Mouse (Mus musculus): Measurements from ENCODE around the gene Zfp799. TPM values are rescaled to one million over a fixed set of nuclear protein-coding genes. Genes with fewer than 3 reads are reported as not detected.
"Not testable (repeated sequence)": the region's sequence is repeated elsewhere in the genome, so short reads cannot be mapped to it uniquely, and the experiment has no call there.

The Zfp799 gene
- polyA plus RNA-seq, 2 experiments = 13.4 to 15.1 TPM

DNA sequence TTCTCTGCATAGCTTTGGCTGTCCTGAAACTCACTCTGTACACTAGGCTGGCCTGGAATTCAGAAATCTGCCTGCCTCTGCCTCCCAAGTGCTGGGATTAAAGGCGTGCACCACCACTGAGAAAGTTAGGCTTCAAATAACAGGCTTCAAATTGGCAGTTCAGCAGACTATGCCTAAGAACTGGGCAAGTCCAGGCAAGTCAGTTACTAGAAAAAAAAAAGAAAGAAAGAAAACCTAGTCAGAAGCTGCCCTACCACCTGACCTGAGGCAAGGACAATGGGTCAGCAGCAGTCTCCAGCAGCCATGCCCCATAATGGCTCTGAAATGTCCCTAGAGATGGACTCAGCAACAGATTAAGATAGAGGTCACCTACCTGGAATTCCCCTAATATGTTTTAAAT, 41.4 kb upstream of the Zfp799 start:
- H3K4me2 ChIP-seq (replicated peaks; ENCODE audit: low read depth, low read length, severe bottlenecking) = no peak overlapping the region
- no peak overlapping the region for H3K27ac ChIP-seq (replicated peaks; ENCODE audit: low read depth, low read length)
- no peak for ATAC-seq (ENCODE audit: low FRiP score, low read depth)
- TF ChIP-seq POLR2A (IDR thresholded peaks at IDR 0.05; ENCODE audit: borderline replicate concordance, extremely low read depth, insufficient read depth, insufficient read length) = no peak
- no peak overlapping the region for H3K9ac ChIP-seq (ENCODE audit: low read depth, low read length, severe bottlenecking)
- H3K27me3 ChIP-seq (ENCODE audit: control insufficient read depth, insufficient read depth, low read length) = no peaks in the 10 kb centered on the region
- H3K4me1 ChIP-seq (ENCODE audit: control insufficient read depth, insufficient read depth, low read length) = no peaks in the 10 kb centered on the region
- no peak for DNase-seq (ENCODE audit: low spot score)
- no peaks in the 10 kb centered on the region for H3K9me3 ChIP-seq (ENCODE audit: control insufficient read depth, low read length)
- H3K4me3 ChIP-seq (replicated peaks; ENCODE audit: low read length) = no peak overlapping the region
- H3K36me3 ChIP-seq (ENCODE audit: control insufficient read depth, insufficient read depth, low read length) = no peaks in the 10 kb centered on the region
- 91% methylated on average over 1 of the region's 1 CpGs for WGBS

DNA sequence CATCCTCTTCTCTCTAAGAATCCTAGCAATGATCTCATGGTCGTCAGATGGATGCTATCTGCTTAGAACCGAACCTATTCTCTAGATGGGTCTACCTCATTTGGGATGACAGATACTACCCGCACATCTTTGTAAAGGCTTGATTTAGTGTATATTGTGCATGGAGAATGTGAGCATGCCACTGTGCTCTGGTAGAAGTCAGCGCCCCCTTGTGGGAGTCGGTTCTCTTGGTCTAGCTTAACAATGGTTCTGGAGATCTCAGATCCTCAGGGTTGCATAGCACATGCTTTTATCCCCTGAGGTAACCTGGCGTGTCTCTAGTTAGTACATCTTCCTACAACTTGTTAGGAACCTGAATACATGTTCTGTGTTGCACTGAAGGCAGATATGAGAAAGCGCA, 37.2 kb upstream of the Zfp799 start:
- H3K4me1 ChIP-seq (ENCODE audit: control insufficient read depth, insufficient read depth, low read length); H3K9me3 ChIP-seq (ENCODE audit: control insufficient read depth, low read length); H3K27me3 ChIP-seq (ENCODE audit: control insufficient read depth, insufficient read depth, low read length); H3K4me2 ChIP-seq (replicated peaks; ENCODE audit: low read depth, low read length, severe bottlenecking); H3K27ac ChIP-seq (replicated peaks; ENCODE audit: low read depth, low read length); H3K36me3 ChIP-seq (ENCODE audit: control insufficient read depth, insufficient read depth, low read length); DNase-seq (ENCODE audit: low spot score); ATAC-seq (ENCODE audit: low FRiP score, low read depth); H3K4me3 ChIP-seq (replicated peaks; ENCODE audit: low read length); H3K9ac ChIP-seq (ENCODE audit: low read depth, low read length, severe bottlenecking): not testable (repeated sequence)
- 64% methylated on average over 3 of the region's 7 CpGs for WGBS

DNA sequence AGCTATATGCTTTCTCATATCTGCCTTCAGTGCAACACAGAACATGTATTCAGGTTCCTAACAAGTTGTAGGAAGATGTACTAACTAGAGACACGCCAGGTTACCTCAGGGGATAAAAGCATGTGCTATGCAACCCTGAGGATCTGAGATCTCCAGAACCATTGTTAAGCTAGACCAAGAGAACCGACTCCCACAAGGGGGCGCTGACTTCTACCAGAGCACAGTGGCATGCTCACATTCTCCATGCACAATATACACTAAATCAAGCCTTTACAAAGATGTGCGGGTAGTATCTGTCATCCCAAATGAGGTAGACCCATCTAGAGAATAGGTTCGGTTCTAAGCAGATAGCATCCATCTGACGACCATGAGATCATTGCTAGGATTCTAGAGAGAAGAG, 26.7 kb upstream of the Zfp799 start:
- H3K9me3 ChIP-seq (ENCODE audit: control insufficient read depth, low read length); ATAC-seq (ENCODE audit: low FRiP score, low read depth); H3K4me3 ChIP-seq (replicated peaks; ENCODE audit: low read length); H3K27ac ChIP-seq (replicated peaks; ENCODE audit: low read depth, low read length); H3K27me3 ChIP-seq (ENCODE audit: control insufficient read depth, insufficient read depth, low read length); H3K36me3 ChIP-seq (ENCODE audit: control insufficient read depth, insufficient read depth, low read length); DNase-seq (ENCODE audit: low spot score); H3K4me1 ChIP-seq (ENCODE audit: control insufficient read depth, insufficient read depth, low read length); H3K4me2 ChIP-seq (replicated peaks; ENCODE audit: low read depth, low read length, severe bottlenecking); H3K9ac ChIP-seq (ENCODE audit: low read depth, low read length, severe bottlenecking): not testable (repeated sequence)
- 69% methylated on average over 3 of the region's 6 CpGs for WGBS

DNA sequence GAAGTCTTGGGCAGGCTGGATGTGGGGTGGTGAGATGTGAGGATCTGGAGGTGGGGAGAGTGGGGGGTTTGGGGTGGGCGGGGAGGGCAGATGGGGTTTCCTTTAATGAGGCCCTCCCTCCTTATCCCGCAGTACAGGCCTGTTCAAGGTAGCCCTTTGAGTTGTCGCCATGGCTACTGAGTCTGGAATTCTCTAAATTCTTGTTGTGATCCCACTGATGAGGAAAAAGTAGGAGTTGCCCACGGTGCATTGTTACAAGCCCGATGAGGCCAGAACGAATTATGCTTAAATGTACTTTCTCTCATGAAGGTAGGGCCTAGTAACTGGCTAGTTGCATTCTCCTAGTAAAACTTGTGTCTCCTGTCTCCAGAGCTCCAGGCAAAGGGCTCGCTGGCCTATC, 21.5 kb upstream of the Zfp799 start:
- 51% methylated on average over 7 of the region's 7 CpGs for WGBS
- no peak overlapping the region for H3K27ac ChIP-seq (replicated peaks; ENCODE audit: low read depth, low read length)
- H3K4me1 ChIP-seq (ENCODE audit: control insufficient read depth, insufficient read depth, low read length) = no peaks in the 10 kb centered on the region
- no peak overlapping the region for H3K9ac ChIP-seq (ENCODE audit: low read depth, low read length, severe bottlenecking)
- TF ChIP-seq POLR2A (IDR thresholded peaks at IDR 0.05; ENCODE audit: borderline replicate concordance, extremely low read depth, insufficient read depth, insufficient read length) = no peak
- no peak overlapping the region for H3K4me3 ChIP-seq (replicated peaks; ENCODE audit: low read length)
- no peaks in the 10 kb centered on the region for H3K36me3 ChIP-seq (ENCODE audit: control insufficient read depth, insufficient read depth, low read length)
- no peak for DNase-seq (ENCODE audit: low spot score)
- no peaks in the 10 kb centered on the region for H3K27me3 ChIP-seq (ENCODE audit: control insufficient read depth, insufficient read depth, low read length)
- ATAC-seq (ENCODE audit: low FRiP score, low read depth) = no peak
- H3K9me3 ChIP-seq (ENCODE audit: control insufficient read depth, low read length) = no peaks in the 10 kb centered on the region
- no peak overlapping the region for H3K4me2 ChIP-seq (replicated peaks; ENCODE audit: low read depth, low read length, severe bottlenecking)

DNA sequence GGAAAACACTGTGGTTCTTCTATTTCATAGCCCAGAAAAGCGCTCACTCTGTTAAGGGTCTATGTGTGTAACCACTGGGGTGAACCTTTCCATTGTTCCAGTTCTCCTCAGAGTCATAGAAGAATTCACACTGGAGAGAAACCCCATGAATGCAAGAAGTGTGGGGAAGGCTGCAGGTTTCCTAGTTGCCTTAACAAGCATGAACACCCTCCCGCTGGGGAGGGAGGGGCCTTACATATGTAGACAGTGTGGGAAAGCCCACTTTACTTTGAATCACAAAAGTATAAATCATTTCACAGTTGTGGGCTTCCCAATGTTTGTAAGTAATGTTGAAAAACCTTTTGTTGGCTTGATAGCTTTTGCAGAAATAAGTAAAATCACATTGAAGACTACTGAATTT, 11.3 kb upstream of the Zfp799 start:
- Histone ChIP-seq H3K4me2 (replicated peaks; ENCODE audit: low read depth, low read length, severe bottlenecking) (no peak overlapping the region), H3K4me3 (replicated peaks; ENCODE audit: low read length) (no peak overlapping the region), H3K36me3 (ENCODE audit: control insufficient read depth, insufficient read depth, low read length) (no peaks in the 10 kb centered on the region), H3K9me3 (ENCODE audit: control insufficient read depth, low read length) (no peaks in the 10 kb centered on the region), H3K27me3 (ENCODE audit: control insufficient read depth, insufficient read depth, low read length) (no peaks in the 10 kb centered on the region), H3K4me1 (ENCODE audit: control insufficient read depth, insufficient read depth, low read length) (0 out of 2 replicates have a peak, but pooled peaks cover 4% of the 10 kb centered on the region), H3K27ac (replicated peaks; ENCODE audit: low read depth, low read length) (no peak overlapping the region), H3K9ac (ENCODE audit: low read depth, low read length, severe bottlenecking) (no peak overlapping the region)
- TF ChIP-seq POLR2A (IDR thresholded peaks at IDR 0.05; ENCODE audit: borderline replicate concordance, extremely low read depth, insufficient read depth, insufficient read length) = no peak
- ATAC-seq (ENCODE audit: low FRiP score, low read depth) (no peak), DNase-seq (ENCODE audit: low spot score) (no peak)
- WGBS = 72% methylated on average over 2 of the region's 2 CpGs

Data from limb, embryonic 14.5 days (tissue).